In the genomic region with DNA sequence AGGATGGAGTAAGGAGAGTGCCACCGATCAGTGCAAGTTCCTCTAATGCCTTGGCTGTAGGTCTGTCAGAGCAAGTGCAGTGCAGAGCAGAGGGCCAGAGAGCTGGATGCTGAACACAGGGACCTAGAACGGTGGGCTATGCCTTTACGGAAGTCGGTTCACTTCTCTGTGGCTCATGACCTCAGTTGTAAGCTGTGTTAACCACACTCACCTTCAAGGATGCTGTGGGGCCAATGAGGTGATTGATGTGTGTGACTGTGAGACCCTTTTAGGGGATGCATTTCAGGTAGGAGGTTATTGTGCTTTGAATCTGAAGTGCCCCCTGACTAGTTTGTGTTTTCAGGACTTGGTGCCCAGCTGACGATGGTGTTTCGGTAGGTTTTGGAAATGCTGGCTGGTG, we compare ENCODE assay signal across 23 mouse cellular contexts.
A peak's percentile ranks its signal among the peaks of the same experiment; 100 is the strongest.
DNase-seq lines count a peak whose midpoint lies in the region; ATAC-seq lines count a peak whose summit lies in the region.
"Had no signal": no experiment of that assay in that cellular context is flagged by ENCODE, and none has a peak within 500 bp of the region (broad histone marks: within the 10 kb centered on the region; RNA-seq: fewer than 3 reads in every experiment).

No protein-coding gene starts in this region.

- no peaks in the 10 kb centered on the region for H3K4me1 ChIP-seq in hindbrain, embryonic 16.5 days (ENCODE audit: control insufficient read depth, insufficient read depth, low read depth, low read length)
- H3K4me1 ChIP-seq: forebrain, embryonic 13.5 days; hindbrain, embryonic 12.5 days had no signal

- H3K4me3 ChIP-seq in hindbrain, embryonic 16.5 days (ENCODE audit: low read length) = no peak overlapping the region
- H3K4me3 ChIP-seq: embryonic facial prominence, embryonic 13.5 days; forebrain, embryonic 13.5 days; gastrocnemius, adult 2 months; heart, embryonic 10.5 days; hindbrain, embryonic 12.5 days had no signal

- no peaks in the 10 kb centered on the region for H3K27me3 ChIP-seq in hindbrain, embryonic 16.5 days (replicated peaks; ENCODE audit: control insufficient read depth, insufficient read depth, low read length)
- H3K27me3 ChIP-seq: forebrain, embryonic 13.5 days; hindbrain, embryonic 12.5 days had no signal

- ATAC-seq in hindbrain, embryonic 16.5 days = no peak
- ATAC-seq: forebrain, embryonic 13.5 days; forebrain, postnatal 0 days; hindbrain, postnatal 0 days had no signal

- H3K9ac ChIP-seq in hindbrain, embryonic 16.5 days (ENCODE audit: low read depth, low read length) = no peak overlapping the region
- H3K9ac ChIP-seq: embryonic facial prominence, embryonic 13.5 days; forebrain, embryonic 13.5 days; forebrain, postnatal 0 days; hindbrain, embryonic 12.5 days had no signal

- no peak overlapping the region for H3K27ac ChIP-seq in hindbrain, embryonic 16.5 days (ENCODE audit: low read depth, low read length)
- H3K27ac ChIP-seq: embryonic facial prominence, embryonic 13.5 days; forebrain, embryonic 13.5 days; gastrocnemius, adult 2 months; heart, embryonic 10.5 days; hindbrain, embryonic 12.5 days; hindbrain, postnatal 0 days had no signal

- 96% methylated on average over 6 of the region's 6 CpGs for WGBS in hindbrain, embryonic 16.5 days

- H3K9me3 ChIP-seq in hindbrain, embryonic 16.5 days (ENCODE audit: control insufficient read depth, low read length) = no peaks in the 10 kb centered on the region
- H3K9me3 ChIP-seq: embryonic facial prominence, embryonic 13.5 days; forebrain, embryonic 13.5 days; heart, embryonic 10.5 days; hindbrain, embryonic 12.5 days had no signal

- H3K36me3 ChIP-seq in hindbrain, embryonic 16.5 days (ENCODE audit: control insufficient read depth, insufficient read depth, low read length) = no peaks in the 10 kb centered on the region
- H3K36me3 ChIP-seq: embryonic facial prominence, embryonic 13.5 days; heart, embryonic 10.5 days; hindbrain, embryonic 12.5 days had no signal

- peak; percentile 39 for DNase-seq in thymus, postnatal 0 days (ENCODE audit: low spot score)
- DNase-seq in thymus, postnatal 36 days = no peak
- peak; percentile 60 for DNase-seq in induced T-regulatory cell, adult 2 months (ENCODE audit: low read depth)
- peak; percentile 3 for DNase-seq in naive thymus-derived CD4-positive, alpha-beta T cell, adult 2 months (ENCODE audit: low read depth)
- no peak for DNase-seq in cerebellum, adult 18-20 months
- DNase-seq in gastrocnemius, adult 18-20 months (ENCODE audit: low spot score) = no peak
- DNase-seq: adrenal gland, postnatal 14 days; B cell, adult 2 months; cerebellum, adult 11-12 months; cerebellum, adult 9-11 months; cerebellum, postnatal 36 days; forebrain, postnatal 0 days; gastrocnemius, adult 2 months; gastrocnemius, postnatal 36 days; heart, adult 18-20 months; heart, postnatal 10 days; heart, postnatal 4 days had no signal

- H3K4me2 ChIP-seq in hindbrain, embryonic 16.5 days (ENCODE audit: low read length) = no peak overlapping the region
- H3K4me2 ChIP-seq: embryonic facial prominence, embryonic 13.5 days; forebrain, embryonic 13.5 days; hindbrain, embryonic 12.5 days had no signal

Comparison
In these comparisons a context has a peak if more than half of its experiments do, and no peak if none do; other contexts are left out.
1. DNase-seq: peak in thymus, postnatal 0 days (single experiment), induced T-regulatory cell, adult 2 months (single experiment) and naive thymus-derived CD4-positive, alpha-beta T cell, adult 2 months (single experiment); none in thymus, postnatal 36 days (0 of 2), cerebellum, adult 18-20 months (0 of 2) and gastrocnemius, adult 18-20 months (single experiment).